Mouse (Mus musculus): ENCODE data around the gene Minos1. TPM values are rescaled to one million over a fixed set of nuclear protein-coding genes. Genes with fewer than 3 reads are reported as not detected.
A peak's percentile ranks its signal among the peaks of the same experiment; 100 is the strongest.

Minos1 gene
- total RNA-seq, 2 experiments from 2014 or later: 714 to 726 TPM

GRCm38 (mm10) chr4:139078726-139079125, 52.2 kb downstream of the Minos1 start:
- peak in 1 of 2 experiments; percentile 47 for DNase-seq
- intact Hi-C loops (cut with DNase I): loop anchor here (1.0 kb wide), 1 partner anchor 156 kb away; no protein-coding TSS in a partner anchor

DNA sequence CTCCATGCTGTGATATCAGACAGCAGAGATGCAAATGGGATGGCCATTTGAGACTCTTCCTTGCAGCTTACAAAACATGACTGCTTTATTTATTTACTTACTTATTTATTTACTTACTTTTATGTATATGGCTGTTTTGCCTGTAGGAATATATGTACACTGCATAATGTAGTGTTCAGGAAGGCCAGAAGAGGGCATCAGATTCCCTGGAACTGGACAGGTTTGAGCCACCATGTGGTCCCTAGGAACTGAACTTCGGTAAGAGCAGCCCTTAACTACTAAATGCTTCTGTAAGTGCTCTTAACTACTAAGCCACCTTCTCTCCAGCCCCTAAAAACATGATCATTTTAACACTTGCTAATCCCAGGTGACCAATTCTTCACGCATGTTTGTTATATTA, 52.6 kb downstream of the Minos1 start:
- DNase-seq: peak in 1 of 2 experiments; percentile 53
- intact Hi-C loops (cut with DNase I): loop anchor here (1.0 kb wide), 1 partner anchor 156 kb away; no protein-coding TSS in a partner anchor

- DNase-seq: no peak
- intact Hi-C loops (cut with DNase I): loop anchor here (2.0 kb wide), 1 partner anchor 41 kb away; no protein-coding TSS in a partner anchor
Observed at GRCm38 (mm10) chr4:139075915-139076314, 55.0 kb downstream of the Minos1 start.

DNA sequence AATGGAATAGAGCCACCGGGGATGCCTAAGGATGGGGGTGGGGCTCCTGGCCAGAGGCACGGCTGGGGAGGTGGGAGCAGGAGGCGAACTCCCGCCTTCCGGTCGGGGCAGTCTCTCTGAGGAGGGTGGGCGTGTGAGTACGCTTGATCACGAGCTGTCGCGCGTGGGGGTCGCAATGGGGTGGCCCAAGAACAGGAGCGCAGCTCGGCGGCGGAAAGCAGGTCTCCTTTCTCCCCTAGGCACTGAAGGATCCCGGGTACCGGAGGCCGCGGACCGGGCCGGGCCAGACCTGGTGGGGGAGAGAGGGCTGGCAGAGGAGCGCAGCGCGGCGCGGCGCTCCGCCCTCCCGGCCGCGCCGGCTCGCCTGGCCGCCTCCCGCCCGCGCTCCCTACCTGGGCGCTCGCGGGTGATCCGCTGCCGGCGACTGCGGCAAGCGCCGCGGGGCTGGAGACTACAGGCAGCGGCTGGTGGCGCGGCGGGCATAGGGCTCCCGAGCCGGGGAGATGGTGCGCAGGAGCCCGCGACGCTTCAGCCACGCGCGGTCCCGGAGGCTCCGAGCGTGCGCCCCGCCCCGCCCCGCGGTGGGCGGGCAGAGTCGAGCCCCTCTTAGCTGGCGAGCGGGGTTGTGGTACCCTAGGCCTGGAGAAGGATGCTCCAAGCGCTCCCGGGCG, 55.7 kb downstream of the Minos1 start, which contains the start of gene Htr6:
TSS of gene Htr6 (minus strand) at position 530 of the 671 bp plus-strand sequence.
- DNase-seq: no peak
- intact Hi-C loops (cut with DNase I): no loop called here

GRCm38 (mm10) chr4:139074060-139074459, 56.9 kb downstream of the Minos1 start:
- DNase-seq: no peak
- intact Hi-C loops (cut with DNase I): no loop called here

DNA sequence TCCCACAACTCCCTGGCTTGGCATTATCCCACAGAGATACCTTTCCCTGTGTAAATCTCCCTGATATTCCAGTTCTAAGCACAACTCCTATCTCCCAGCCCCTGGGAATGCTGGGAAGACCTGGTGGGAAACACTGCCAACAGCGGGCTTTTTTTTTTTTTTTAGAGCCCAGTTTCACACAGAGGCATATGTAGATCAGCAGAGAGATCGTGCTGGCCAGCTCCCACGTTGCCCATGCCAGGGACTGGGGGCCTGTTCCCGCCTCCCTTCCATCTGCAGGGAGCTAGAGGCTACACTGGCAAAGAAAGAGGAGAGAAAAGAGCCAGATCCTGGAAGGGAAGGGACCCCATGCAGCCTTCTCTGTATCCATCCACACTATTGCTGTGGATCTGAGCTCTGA, 62.6 kb downstream of the Minos1 start:
- DNase-seq: no peak
- intact Hi-C loops (cut with DNase I): no loop called here

DNA sequence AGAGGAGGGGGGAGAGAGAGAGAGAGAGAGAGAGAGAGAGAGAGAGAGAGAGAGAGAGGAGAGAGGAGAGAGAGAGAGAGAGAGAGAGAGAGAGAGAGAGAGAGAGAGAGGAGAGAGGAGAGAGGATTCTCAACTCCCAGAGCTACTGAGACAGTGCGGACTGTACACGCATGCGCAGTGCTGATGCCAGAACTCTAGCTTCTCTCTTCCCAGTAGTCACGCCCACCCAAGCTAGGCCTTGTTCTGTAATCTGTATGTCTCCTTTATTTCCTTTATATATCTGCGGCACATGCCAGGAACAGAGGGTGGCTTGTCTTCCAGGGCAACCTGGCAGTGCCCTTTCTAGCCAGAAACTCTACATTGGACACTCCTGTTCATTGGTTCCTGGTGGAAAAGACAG, 66.1 kb downstream of the Minos1 start:
- no peak for DNase-seq
- intact Hi-C loops (cut with DNase I): no loop called here

DNA sequence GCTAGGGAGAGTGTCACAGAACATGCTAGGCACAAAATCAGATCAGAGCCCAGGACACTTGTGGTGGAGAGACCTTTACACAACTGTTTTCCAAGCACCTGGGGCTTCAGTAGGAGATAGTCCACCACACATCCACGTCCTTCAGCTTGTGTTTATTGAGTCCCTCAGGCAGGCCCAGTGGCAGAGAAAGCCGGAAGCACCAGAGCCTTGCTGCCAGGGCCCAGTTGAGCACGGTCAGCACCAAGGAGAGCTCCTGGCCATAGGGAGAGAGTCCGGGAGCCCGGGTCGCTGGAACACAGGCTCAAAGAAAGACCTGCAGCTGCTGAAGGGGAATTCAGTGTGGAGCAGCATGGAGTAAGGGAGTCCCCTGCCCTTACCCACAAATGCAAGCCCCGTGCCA, 71.3 kb downstream of the Minos1 start:
- intact Hi-C loops (cut with DNase I): no loop called here
- peak; percentile 61 to 79 for DNase-seq

DNA sequence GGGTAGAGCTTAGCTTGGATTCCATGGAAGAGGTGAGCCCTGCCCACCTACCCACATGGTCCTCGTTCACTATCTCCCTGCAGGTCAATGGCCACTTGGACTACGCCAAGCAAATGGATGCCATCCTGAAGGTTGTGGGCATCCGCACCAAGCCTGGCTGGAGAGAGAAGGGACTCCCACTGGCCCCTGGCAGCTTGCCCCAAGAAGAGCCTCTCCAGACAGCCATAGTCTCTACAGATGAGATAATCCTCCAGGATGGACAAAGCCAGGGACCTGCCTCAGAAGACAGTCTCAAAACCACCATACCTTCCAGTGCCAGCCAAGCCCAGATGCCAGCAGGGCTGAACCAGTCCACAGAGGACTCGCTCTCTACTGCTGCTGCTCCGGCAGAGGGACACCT, 72.9 kb downstream of the Minos1 start:
- intact Hi-C loops (cut with DNase I): no loop called here
- DNase-seq: no peak

- no peak for DNase-seq
- intact Hi-C loops (cut with DNase I): no loop called here
Observed at GRCm38 (mm10) chr4:139057291-139057690, 73.6 kb downstream of the Minos1 start.

DNA sequence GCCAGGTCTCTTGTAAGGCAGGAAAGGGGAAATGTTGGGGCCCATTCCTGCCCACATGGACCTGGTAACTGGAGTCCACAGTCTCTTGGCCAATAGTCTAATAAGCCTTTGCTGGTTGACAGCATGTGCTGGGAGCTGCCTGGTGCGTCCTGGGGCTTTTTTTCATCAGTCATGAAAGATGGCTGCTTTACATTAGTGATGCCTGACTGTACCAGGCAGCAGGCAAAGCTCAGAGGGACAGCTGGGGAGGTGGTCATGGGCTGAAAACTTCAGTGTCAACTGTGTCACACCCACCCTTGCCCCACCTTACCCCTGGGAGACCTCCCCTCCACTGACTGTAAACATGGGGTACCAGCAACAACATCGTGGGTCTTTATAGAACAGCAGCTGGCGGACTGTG, 75.2 kb downstream of the Minos1 start:
- intact Hi-C loops (cut with DNase I): no loop called here
- no peak for DNase-seq

- intact Hi-C loops (cut with DNase I): no loop called here
- DNase-seq: peak; percentile 48 to 61
Observed at GRCm38 (mm10) chr4:139055336-139055735, 75.6 kb downstream of the Minos1 start.

- DNase-seq: peak in 1 of 2 experiments; percentile 52
- intact Hi-C loops (cut with DNase I): no loop called here
Observed at GRCm38 (mm10) chr4:139054300-139054923, 76.5 kb downstream of the Minos1 start.

DNA sequence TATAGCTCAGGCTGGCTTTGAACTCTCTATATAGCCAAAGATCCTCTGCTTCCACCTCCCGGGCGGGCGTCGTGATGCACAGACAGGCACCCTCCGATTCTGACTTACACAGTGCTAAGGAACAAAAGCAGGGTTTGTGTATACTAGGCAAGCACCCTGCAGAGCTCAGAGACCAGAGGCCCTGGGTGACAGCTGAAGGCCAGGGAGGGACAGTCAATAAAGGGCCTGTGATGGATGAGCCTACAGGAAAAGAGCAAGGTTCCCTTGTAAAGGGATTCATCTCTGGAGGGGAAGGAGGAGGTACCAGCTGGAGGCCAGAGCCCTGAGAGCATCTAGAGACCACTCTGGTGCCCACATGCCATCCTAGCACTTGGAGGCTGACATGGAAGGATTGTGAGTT, 77.5 kb downstream of the Minos1 start:
- intact Hi-C loops (cut with DNase I): no loop called here

DNA sequence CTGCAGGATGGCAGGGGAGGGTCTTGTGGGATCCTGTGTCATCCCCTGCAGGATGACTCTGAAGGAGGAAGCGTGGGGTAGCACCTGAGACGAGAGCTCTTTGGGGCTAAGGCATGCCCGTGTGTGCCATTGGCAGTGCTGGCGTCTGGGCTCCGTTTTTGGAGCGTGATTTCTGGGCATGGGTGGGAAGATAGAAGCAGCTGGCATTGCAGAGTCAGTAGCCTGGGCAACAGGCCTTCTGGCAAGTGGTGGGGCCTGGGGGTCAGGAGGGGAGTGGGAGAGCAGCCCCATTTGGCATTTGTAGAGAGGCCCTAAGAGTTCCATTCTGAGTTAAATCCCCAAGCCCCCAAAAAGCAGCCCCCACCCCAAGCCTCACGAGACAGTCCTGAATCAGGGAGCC, 78.1 kb downstream of the Minos1 start:
- no peak for DNase-seq
- intact Hi-C loops (cut with DNase I): no loop called here

More for the DNA sequence above, 77.5 kb downstream of the Minos1 start:
- DNase-seq: no peak

Other genes starting within 250 kb of the Minos1 start
- gene Otud3, start 217.2 kb downstream of the Minos1 start, total RNA-seq (2021): 1 to 10 TPM; 8.7 to 9.2 TPM
- not detected for gene Rnf186, start 164.0 kb downstream of the Minos1 start, total RNA-seq (2021)
- 10 to 100 TPM; 12.7 to 13.9 TPM for gene Tmco4, start 158.2 kb downstream of the Minos1 start, total RNA-seq (2021)
- not detected for gene Htr6, start 55.5 kb downstream of the Minos1 start, total RNA-seq (2021)
- gene Nbl1, start 38.1 kb downstream of the Minos1 start, total RNA-seq (2021): 10 to 100 TPM; 27.9 to 36.3 TPM
- 100 to 1,000 TPM; 394 to 406 TPM for gene Capzb, start 61.8 kb upstream of the Minos1 start, total RNA-seq (2021)
- gene Pqlc2, start 179.6 kb upstream of the Minos1 start, total RNA-seq (2021): 1 to 10 TPM; 5.7 to 6.4 TPM
- gene Akr7a5, start 179.6 kb upstream of the Minos1 start, total RNA-seq (2021): 10 to 100 TPM; 33.6 to 37.2 TPM
- 10 to 100 TPM; 34.6 to 38.9 TPM for gene Mrto4, start 221.5 kb upstream of the Minos1 start, total RNA-seq (2021)
- gene Emc1, start 221.5 kb upstream of the Minos1 start, total RNA-seq (2021): 10 to 100 TPM; 48.5 to 48.7 TPM
- 100 to 1,000 TPM; 124 to 125 TPM for gene Ubr4, start 221.5 kb upstream of the Minos1 start, total RNA-seq (2021)